Mouse (Mus musculus) stomach, postnatal 0 days (tissue): ENCODE data around the gene 1700022I11Rik. TPM values are rescaled to one million over a fixed set of nuclear protein-coding genes. Genes with fewer than 3 reads are reported as not detected.

ENCODE experiments used
- ATAC-seq: fragments of 200-750 bp; cut with Nextera tagmentation; 2 replicates; pipeline ENCODE4 v1.8.0; 2017; ENCODE audit not compliant: low FRiP score, low TSS enrichment
- DNase-seq: peaks from one replicate; pipeline ENCODE4 v3.0.0-alpha.2; 2016; ENCODE audit warnings: low spot score
- H3K27ac ChIP-seq: fragments of 300-500 bp; sonication (generic); replicated peaks from 2 replicates; pipeline ENCODE4 v1.5.1; 2014; ENCODE audit warnings: mild to moderate bottlenecking, control low read depth
- H3K27me3 ChIP-seq: fragments of 300-500 bp; sonication (generic); 2 replicates; pipeline ENCODE4 v1.6.1; 2014; ENCODE audit warnings: low read length; ENCODE audit not compliant: control insufficient read depth, insufficient read depth
- H3K36me3 ChIP-seq: fragments of 300-500 bp; sonication (generic); 2 replicates; pipeline ENCODE4 v1.6.1; 2014; ENCODE audit warnings: low read length, mixed read lengths; ENCODE audit not compliant: control insufficient read depth, insufficient read depth
- H3K4me1 ChIP-seq: fragments of 300-500 bp; sonication (generic); replicated peaks from 2 replicates; pipeline ENCODE4 v1.6.1; 2014; ENCODE audit warnings: antibody characterized with exemption; ENCODE audit not compliant: control insufficient read depth, insufficient read depth
- H3K4me2 ChIP-seq: fragments of 300-500 bp; sonication (generic); replicated peaks from 2 replicates; pipeline ENCODE4 v1.6.1; 2014; ENCODE audit warnings: low read depth, mild to moderate bottlenecking, control low read depth, moderate library complexity
- H3K4me3 ChIP-seq: fragments of 300-500 bp; sonication (generic); 2 replicates; pipeline ENCODE4 v1.5.1; 2014; ENCODE audit warnings: low read depth, low read length, control low read depth
- H3K9ac ChIP-seq: fragments of 300-500 bp; sonication (generic); 2 replicates; pipeline ENCODE4 v1.6.1; 2014; ENCODE audit warnings: mild to moderate bottlenecking, low read length, control low read depth, mixed read lengths
- H3K9me3 ChIP-seq: fragments of 300-500 bp; sonication (generic); 2 replicates; pipeline ENCODE4 v1.6.1; 2016; ENCODE audit warnings: low read length; ENCODE audit not compliant: control insufficient read depth
- CTCF ChIP-seq: IDR thresholded peaks from 2 replicates; pipeline ENCODE4 v1.5.1; 2016; ENCODE audit warnings: antibody characterized with exemption, low read depth, mild to moderate bottlenecking, moderate library complexity
- EP300 ChIP-seq: optimal IDR thresholded peaks from 2 replicates; pipeline ENCODE3; 2016; ENCODE audit warnings: antibody characterized with exemption
- WGBS: fragments of 180-500 bp; shearing (Covaris S2); extraction: QIAGEN DNeasy Blood & Tissue Kit; methylation state at CpG from one replicate; pipeline ENCODE4 v1.1.7; 2014; 5-methylcytosine and 5-hydroxymethylcytosine counted together
- polyA plus RNA-seq: library from polyadenylated mRNA; unstranded; fragments of >200 nt; fragmentation: Nextera tagmentation; extraction: Ambion mirVana; gene quantifications from 2 replicates; pipeline ENCODE4 v1.2.1, GENCODE M21; 2015

The 1700022I11Rik gene
- polyA plus RNA-seq, 1 experiment from 2014 or later: 0.46 TPM

GRCm38 (mm10) chr4:43031237-43031995 lies 62.0 kb downstream of the 1700022I11Rik start, which contains the start of gene Stoml2:
Stoml2 (minus strand) TSS chr4:43031710.
- H3K27me3 ChIP-seq: no peaks in the 10 kb centered on the region
- DNase-seq: peak; percentile 95
- peak within 1 kb of the TSS; percentile 91 for H3K9ac ChIP-seq
- TF ChIP-seq CTCF (peak; percentile 65), EP300 (no peak)
- H3K4me2 ChIP-seq: peak within 1 kb of the TSS; percentile 79
- 0 out of 2 replicates have a peak, but pooled peaks cover 2% of the 10 kb centered on the region for H3K4me1 ChIP-seq
- peak within 1 kb of the TSS; percentile 78 for H3K4me3 ChIP-seq
- peak; percentile 97 for ATAC-seq
- peaks cover 16% of the 10 kb centered on the region for H3K36me3 ChIP-seq
- peak within 1 kb of the TSS; percentile 93 for H3K27ac ChIP-seq
- 1% methylated on average over 38 of the region's 38 CpGs for WGBS
- H3K9me3 ChIP-seq: no peaks in the 10 kb centered on the region

- no peak for TF ChIP-seq CTCF
- no peak for TF ChIP-seq EP300
- WGBS: 100% methylated on average over 1 of the region's 1 CpGs
- Histone ChIP-seq H3K4me2 (no peak overlapping the region), H3K27ac (no peak overlapping the region), H3K27me3 (no peaks in the 10 kb centered on the region), H3K4me3 (no peak overlapping the region), H3K9ac (no peak overlapping the region), H3K9me3 (no peaks in the 10 kb centered on the region), H3K36me3 (peaks cover 15% of the 10 kb centered on the region), H3K4me1 (0 out of 2 replicates have a peak, but pooled peaks cover 2% of the 10 kb centered on the region)
- DNase-seq (no peak), ATAC-seq (no peak)
Observed at GRCm38 (mm10) chr4:43032501-43032900, 63.1 kb downstream of the 1700022I11Rik start.

Other genes with a start within 250 kb of the 1700022I11Rik start
- gene 4930578G10Rik, start 234.1 kb upstream of the 1700022I11Rik start, polyA plus RNA-seq: 0.17 TPM in 1 of 2 replicates, not detected in the other
- not detected in 2 replicates for gene Ccl19, start 213.0 kb upstream of the 1700022I11Rik start, polyA plus RNA-seq
- 30.2 and 31.7 TPM in 2 replicates for gene Ccl21a, start 195.6 kb upstream of the 1700022I11Rik start, polyA plus RNA-seq
- gene Fam205a1, start 115.7 kb upstream of the 1700022I11Rik start, polyA plus RNA-seq: not detected in 2 replicates
- gene Gm12394, start 112.8 kb upstream of the 1700022I11Rik start, polyA plus RNA-seq: 0.07 and 0.12 TPM in 2 replicates
- 0.11 TPM in 2 replicates for gene Fam205c, start 95.4 kb upstream of the 1700022I11Rik start, polyA plus RNA-seq
- 6.1 and 6.5 TPM in 2 replicates for gene Phf24, start 52.9 kb upstream of the 1700022I11Rik start, polyA plus RNA-seq
- 9.0 and 9.4 TPM in 2 replicates for gene Dnajb5, start 19.8 kb upstream of the 1700022I11Rik start, polyA plus RNA-seq
- 280 and 282 TPM in 2 replicates for gene Vcp, start 30.9 kb downstream of the 1700022I11Rik start, polyA plus RNA-seq
- gene Fancg, start 40.9 kb downstream of the 1700022I11Rik start, polyA plus RNA-seq: 7.0 and 7.7 TPM in 2 replicates
- gene Pigo, start 56.2 kb downstream of the 1700022I11Rik start, polyA plus RNA-seq: 10.3 and 11.0 TPM in 2 replicates
- 151 and 157 TPM in 2 replicates for gene Stoml2, start 62.1 kb downstream of the 1700022I11Rik start, polyA plus RNA-seq
- 9.0 and 10.0 TPM in 2 replicates for gene Fam214b, start 76.6 kb downstream of the 1700022I11Rik start, polyA plus RNA-seq
- gene Unc13b, start 89.3 kb downstream of the 1700022I11Rik start, polyA plus RNA-seq: 3.2 and 4.5 TPM in 2 replicates